Mouse (Mus musculus) frontal cortex, postnatal 10 days (tissue): ENCODE results near the gene Rps19bp1.

Experiments used
- DNase-seq, 2 experiments: peaks; one replicate each; pipeline ENCODE4 v3.0.0; 2022; ENCODE audit warnings: low spot score in 2 of 2, mixed read lengths in 1 of 2

The Rps19bp1 gene

GRCm38 (mm10) chr15:80263610-80264575 is at the start of gene Rps19bp1:
TSS of gene Rps19bp1 (minus strand) at chr15:80264315.
- DNase-seq: peak; percentile 79 to 87

GRCm38 (mm10) chr15:80306146-80306545 is 42.0 kb upstream of the Rps19bp1 start:
- no peak for DNase-seq

- no peak for DNase-seq
Measured at GRCm38 (mm10) chr15:80304188-80304587, 40.1 kb upstream of the Rps19bp1 start.

DNA sequence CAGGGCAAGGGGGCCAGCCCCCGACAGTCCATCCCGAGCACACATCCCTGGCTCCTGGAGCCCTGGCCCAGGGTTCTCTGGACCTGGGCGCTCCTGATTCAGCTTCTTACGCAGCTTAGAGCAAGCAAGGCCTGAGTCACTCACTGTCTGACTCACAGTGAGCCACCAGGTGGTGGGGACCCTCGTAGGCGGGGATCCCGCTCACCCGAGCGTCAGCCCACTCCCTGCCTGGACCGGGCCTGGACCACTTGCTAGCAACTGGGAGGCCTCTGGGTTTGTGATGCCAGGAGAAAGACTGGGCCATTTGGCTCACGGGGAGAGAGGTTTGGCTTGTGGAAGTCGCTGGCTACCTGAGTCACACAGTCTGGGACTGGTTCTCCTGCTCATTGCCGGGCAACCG is 39.7 kb upstream of the Rps19bp1 start:
- no peak for DNase-seq

DNA sequence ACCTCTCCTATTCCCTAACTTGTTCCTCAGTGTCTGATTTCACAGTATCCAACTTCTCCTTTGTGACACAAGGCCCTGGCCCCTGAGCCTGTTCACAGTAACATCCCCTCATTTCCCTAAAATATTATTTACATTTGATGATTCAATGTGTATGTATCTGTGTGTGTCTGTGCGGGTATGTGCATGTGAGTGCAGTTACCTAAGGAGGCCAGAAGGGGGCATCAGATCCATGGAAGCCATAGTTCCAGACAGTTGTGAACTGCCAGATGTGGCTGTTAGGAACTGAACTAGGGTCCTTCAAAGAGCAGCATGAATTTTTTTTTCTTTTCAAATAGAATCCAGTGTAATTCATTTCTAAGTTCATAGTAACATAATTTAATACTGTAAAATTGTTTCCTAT is 33.0 kb upstream of the Rps19bp1 start:
- no peak for DNase-seq

- peak; percentile 63 to 65 for DNase-seq
Measured at GRCm38 (mm10) chr15:80289436-80289835, 25.3 kb upstream of the Rps19bp1 start.

DNA sequence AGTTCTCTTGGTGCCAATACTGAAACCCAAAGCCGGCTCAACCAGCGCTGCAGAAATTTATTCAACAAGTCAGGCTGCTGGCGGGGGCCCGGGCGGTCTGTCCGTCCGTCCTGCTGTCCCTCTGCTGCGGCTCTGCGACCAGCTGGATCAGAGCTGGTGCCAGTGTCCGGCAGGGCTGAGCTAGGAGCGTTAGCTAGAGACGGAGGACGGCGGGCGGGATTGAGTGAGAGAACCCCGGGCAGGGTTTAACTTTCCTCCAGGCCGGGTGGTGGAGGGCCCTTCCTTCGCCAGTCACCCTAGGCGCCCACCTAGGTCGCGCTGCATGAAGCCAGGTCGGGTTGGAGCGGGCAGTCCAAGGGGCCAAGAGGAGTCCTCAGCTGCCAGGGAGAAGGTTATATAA is 23.9 kb upstream of the Rps19bp1 start:
- DNase-seq: no peak

GRCm38 (mm10) chr15:80286851-80287415 is 22.8 kb upstream of the Rps19bp1 start, which contains the start of gene Cacna1i:
TSS of gene Cacna1i (plus strand) at chr15:80287238.
- peak in 1 of 2 experiments; percentile 66 for DNase-seq

DNA sequence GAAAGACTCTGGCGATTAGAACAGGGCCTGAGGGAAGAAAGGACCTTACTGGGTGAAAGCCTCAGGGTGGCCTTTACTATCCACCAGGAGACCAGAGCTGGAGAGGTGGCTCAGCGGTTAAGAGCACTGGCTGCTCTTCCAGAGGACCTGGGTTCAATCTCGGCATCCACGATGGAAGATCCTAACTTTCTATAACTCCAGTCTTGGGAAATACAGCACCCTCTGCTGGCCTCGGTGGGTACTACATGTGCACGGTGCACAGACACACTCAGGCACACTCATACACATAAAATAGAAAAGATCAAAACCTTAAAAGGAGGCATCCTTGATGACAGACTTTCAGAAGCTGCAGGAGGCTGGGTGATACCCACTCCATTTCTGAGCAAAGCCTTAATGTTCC is 16.5 kb upstream of the Rps19bp1 start:
- no peak for DNase-seq

DNA sequence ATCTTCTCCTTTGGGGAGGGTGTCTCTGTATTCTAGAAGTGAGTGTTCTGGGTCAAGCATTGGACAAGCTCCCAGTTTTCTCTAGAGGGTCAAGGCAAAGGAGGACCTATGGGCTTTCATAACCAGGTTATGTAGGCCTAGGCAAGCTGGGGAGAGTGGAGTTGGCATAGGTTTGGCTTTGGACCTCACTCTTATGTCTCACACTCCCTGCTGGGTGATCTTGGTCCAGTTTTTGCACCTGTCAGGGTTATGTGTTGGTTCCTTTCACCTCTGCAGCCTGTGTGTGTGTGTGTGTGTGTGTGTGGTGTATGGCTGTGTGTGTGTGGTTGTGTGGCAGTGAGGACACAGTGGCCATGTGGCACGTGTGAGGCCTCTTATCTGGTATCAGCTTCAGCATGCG is 14.9 kb upstream of the Rps19bp1 start:
- no peak for DNase-seq

DNA sequence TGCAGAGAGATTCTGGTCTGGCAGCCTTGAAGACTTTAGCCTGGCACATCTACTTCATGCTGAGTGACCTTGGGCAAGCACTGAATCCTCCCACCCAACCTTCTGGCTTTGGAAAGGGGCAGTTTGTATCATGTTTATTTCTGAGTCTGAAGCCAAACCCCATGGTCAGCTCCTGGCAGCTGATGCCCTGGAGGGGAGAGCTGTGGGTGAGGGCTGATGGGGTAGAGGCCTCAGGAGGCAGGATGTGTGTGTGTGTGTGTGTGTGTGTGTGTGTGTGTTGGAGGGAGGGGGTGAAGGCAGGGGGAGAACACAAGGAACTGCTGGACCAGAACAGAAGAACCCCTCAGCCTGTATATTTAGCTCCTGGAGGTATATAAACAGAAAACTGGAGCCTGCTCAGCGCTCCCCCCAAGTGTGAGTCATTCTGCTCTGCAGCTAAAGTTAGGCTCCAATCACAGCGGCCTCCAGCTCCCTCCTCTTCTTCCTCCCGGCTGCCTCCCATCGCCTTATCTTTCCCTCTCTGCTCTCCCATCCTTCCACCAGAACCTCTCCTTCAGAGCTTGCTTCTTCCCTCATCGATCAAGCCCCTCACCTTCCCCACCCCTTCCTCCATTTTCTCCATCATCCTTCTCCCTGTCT is 14.1 kb upstream of the Rps19bp1 start:
- peak in 1 of 2 experiments; percentile 71 for DNase-seq

DNA sequence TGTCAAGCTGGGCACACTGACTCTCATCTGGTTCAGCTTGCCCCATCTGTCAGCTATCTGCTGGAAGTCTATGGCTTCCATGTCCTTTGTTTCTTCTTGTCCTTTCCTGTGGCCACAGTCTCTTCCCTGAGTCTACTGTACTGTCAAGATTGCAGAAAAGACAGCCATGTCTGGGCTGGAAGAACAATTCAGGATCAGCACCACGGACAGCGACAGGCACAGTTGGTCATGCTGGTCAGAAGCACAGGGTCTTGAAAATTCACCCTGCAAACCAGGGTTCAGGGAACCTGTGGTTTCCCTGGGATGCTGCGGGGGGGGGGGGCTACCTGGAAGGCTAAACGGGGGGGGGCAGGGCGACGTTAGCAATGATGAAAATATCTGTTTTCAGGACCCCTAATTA is 13.5 kb upstream of the Rps19bp1 start:
- DNase-seq: no peak

DNA sequence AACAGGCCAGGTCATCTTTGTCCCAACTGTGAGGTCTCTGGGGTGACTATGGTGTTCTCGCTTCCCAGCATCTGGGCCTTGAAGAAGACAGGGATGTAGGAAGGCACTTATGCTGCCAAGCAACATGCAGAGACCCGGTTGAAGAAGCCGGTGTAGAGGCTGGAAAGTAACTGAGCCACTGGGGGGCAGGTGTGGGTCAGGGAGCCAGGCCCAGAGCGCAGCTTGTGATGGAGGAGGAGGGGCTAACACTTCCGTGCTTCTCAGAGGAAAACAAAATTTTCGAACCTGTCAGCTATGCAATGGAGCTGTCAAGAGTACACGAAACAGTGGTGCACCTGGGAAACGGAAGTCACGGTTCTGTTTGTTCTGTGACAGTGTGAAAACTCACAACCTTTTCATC is 13.0 kb upstream of the Rps19bp1 start:
- no peak for DNase-seq

- DNase-seq: no peak
Measured at GRCm38 (mm10) chr15:80271858-80272396, 7.8 kb upstream of the Rps19bp1 start.

- DNase-seq: peak in 1 of 2 experiments; percentile 75
Measured at GRCm38 (mm10) chr15:80266281-80266680, 2.2 kb upstream of the Rps19bp1 start.

- DNase-seq: no peak
Measured at GRCm38 (mm10) chr15:80261100-80261499, 3.0 kb downstream of the Rps19bp1 start.

- peak in 1 of 2 experiments; percentile 76 for DNase-seq
Measured at GRCm38 (mm10) chr15:80260677-80261076, 3.4 kb downstream of the Rps19bp1 start.

DNA sequence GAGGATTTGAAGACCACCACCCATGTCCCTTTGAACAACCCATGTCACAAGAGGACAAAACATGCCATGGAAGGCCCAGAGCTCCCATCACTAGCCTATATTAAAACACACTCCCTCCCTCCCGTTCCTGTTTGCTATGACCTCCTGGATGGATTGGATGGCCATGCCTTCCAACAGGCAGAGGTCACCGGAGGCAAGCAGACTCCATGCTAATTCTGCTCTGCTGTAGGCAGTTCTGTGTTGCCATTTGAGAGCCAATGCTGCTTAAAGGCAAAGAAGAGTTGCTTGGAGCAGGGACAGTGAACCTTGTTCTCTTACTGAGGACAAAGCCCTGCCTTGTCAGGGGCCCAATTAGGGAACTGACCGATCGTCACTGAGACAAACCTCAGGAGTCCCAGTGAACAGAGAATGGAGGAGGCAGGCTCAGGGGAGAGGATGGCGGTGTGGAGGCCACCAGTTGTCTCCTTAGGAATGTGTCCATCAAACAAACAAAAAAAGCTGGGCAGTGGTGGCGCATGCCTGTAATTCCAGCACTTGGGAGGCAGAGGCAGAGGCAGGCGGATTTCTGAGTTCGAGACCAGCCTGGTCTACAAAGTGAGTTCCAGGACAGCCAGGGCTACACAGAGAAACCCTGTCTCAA is 4.6 kb downstream of the Rps19bp1 start:
- DNase-seq: no peak

- DNase-seq: peak; percentile 22 to 31
Measured at GRCm38 (mm10) chr15:80258240-80259170, 5.6 kb downstream of the Rps19bp1 start.

- DNase-seq: no peak
Measured at GRCm38 (mm10) chr15:80257602-80258239, 6.4 kb downstream of the Rps19bp1 start.
